Mouse (Mus musculus) forebrain, embryonic 13.5 days (tissue): ENCODE data around the gene Gm20820. TPM values are rescaled to one million over a fixed set of nuclear protein-coding genes. Genes with fewer than 3 reads are reported as not detected.
"Not testable (repeated sequence)": the region's sequence is repeated elsewhere in the genome, so short reads cannot be mapped to it uniquely, and the experiment has no call there.

Source experiments
- ATAC-seq: fragments of 200-750 bp; cut with Nextera tagmentation; 2 replicates; pipeline ENCODE4 v1.8.0; 2017
- H3K27ac ChIP-seq: fragments of 300-500 bp; sonication (generic); 2 replicates; pipeline ENCODE4 v1.5.1; 2015; ENCODE audit warnings: inconsistent platforms, mild to moderate bottlenecking, moderate library complexity
- H3K27me3 ChIP-seq: fragments of 300-500 bp; sonication (generic); 2 replicates; pipeline ENCODE4 v1.6.1; 2015; ENCODE audit warnings: mild to moderate bottlenecking, inconsistent platforms
- H3K36me3 ChIP-seq: fragments of 300-500 bp; sonication (generic); 2 replicates; pipeline ENCODE4 v1.6.1; 2015; ENCODE audit warnings: mild to moderate bottlenecking, inconsistent platforms; ENCODE audit not compliant: poor library complexity, severe bottlenecking
- H3K4me1 ChIP-seq: fragments of 300-500 bp; sonication (generic); 2 replicates; pipeline ENCODE4 v1.6.1; 2015; ENCODE audit warnings: inconsistent platforms
- H3K4me2 ChIP-seq: fragments of 300-500 bp; sonication (generic); 2 replicates; pipeline ENCODE4 v1.6.1; 2015; ENCODE audit warnings: inconsistent platforms, mild to moderate bottlenecking, moderate library complexity
- H3K4me3 ChIP-seq: fragments of 300-500 bp; sonication (generic); 2 replicates; pipeline ENCODE4 v1.5.1; 2015; ENCODE audit warnings: mild to moderate bottlenecking, inconsistent platforms
- H3K9ac ChIP-seq: fragments of 300-500 bp; sonication (generic); 2 replicates; pipeline ENCODE4 v1.6.1; 2015; ENCODE audit warnings: mild to moderate bottlenecking, inconsistent platforms
- H3K9me3 ChIP-seq: fragments of 300-500 bp; sonication (generic); replicated peaks from 2 replicates; pipeline ENCODE4 v1.6.1; 2016; ENCODE audit warnings: inconsistent platforms
- WGBS: fragments of 180-500 bp; shearing (Covaris S2); methylation state at CpG from one replicate; pipeline ENCODE4 v1.1.7; 2015; 5-methylcytosine and 5-hydroxymethylcytosine counted together
- polyA plus RNA-seq: library from polyadenylated mRNA; unstranded; fragments of >200 nt; fragmentation: Nextera tagmentation; extraction: Ambion mirVana; gene quantifications from 2 replicates; pipeline ENCODE4 v1.2.1, GENCODE M21; 2015

Gene Gm20820
- not detected in 2 replicates for polyA plus RNA-seq

- H3K9ac ChIP-seq, H3K4me1 ChIP-seq, H3K36me3 ChIP-seq, H3K4me3 ChIP-seq, H3K27me3 ChIP-seq, H3K27ac ChIP-seq, H3K4me2 ChIP-seq, H3K9me3 ChIP-seq, ATAC-seq: not testable (repeated sequence)
- WGBS: no CpG with 5 or more reads among the region's 6 CpGs
These were observed at the start of gene Gm20820 for GRCm38 (mm10) chrY:86061472-86061871. Gene Gm20820 (plus strand): TSS chrY:86061772.
